Mouse (Mus musculus): Measurements from ENCODE around the gene Nrp2.

GRCm38 (mm10) chr1:62715004-62715403, 11.9 kb downstream of the Nrp2 start:
- TF ChIP-seq CHD2 (IDR thresholded peaks at IDR 0.05; ENCODE audit: low read depth, low read length) (no peak), ZNF384 (IDR thresholded peaks at IDR 0.05; ENCODE audit: low read depth, low read length) (no peak), HCFC1 (IDR thresholded peaks at IDR 0.05; ENCODE audit: borderline replicate concordance, insufficient read depth, low read length) (no peak), MAFK (IDR thresholded peaks at IDR 0.05; ENCODE audit: insufficient read depth, low read depth, low read length) (no peak)
